Mouse (Mus musculus) bone marrow, adult 2 months (tissue): Measurements from ENCODE around the gene Samhd1. TPM values are rescaled to one million over a fixed set of nuclear protein-coding genes. Genes with fewer than 3 reads are reported as not detected.

ENCODE experiments used
- H3K27ac ChIP-seq: fragments of 200-500 bp; 2 replicates; pipeline ENCODE4 v1.5.1; 2012; ENCODE audit warnings: low read depth, mild to moderate bottlenecking, control low read depth, inconsistent platforms, low read length; ENCODE audit not compliant: control insufficient read depth, poor library complexity, insufficient read depth
- H3K4me1 ChIP-seq: fragments of 200-500 bp; 2 replicates; pipeline ENCODE4 v1.6.1; 2011; ENCODE audit warnings: low read length; ENCODE audit not compliant: control insufficient read depth, insufficient read depth
- H3K4me3 ChIP-seq: fragments of 200-500 bp; replicated peaks from 2 replicates; pipeline ENCODE3; 2011; ENCODE audit warnings: mild to moderate bottlenecking, low read depth, low read length, control low read depth; ENCODE audit not compliant: control insufficient read depth
- CTCF ChIP-seq: fragments of 200-500 bp; IDR thresholded peaks from 2 replicates; pipeline ENCODE4 v1.5.1; 2011; ENCODE audit warnings: low read length, control low read depth; ENCODE audit not compliant: control insufficient read depth, insufficient read depth
- POLR2A ChIP-seq: fragments of 200-500 bp; IDR thresholded peaks from 2 replicates; pipeline ENCODE4 v1.6.1; 2011; ENCODE audit warnings: low read depth, mild to moderate bottlenecking, control low read depth, low read length, borderline replicate concordance; ENCODE audit not compliant: control insufficient read depth
- WGBS: fragments of 180-500 bp; shearing (Covaris S2); methylation state at CpG from one replicate; pipeline ENCODE4 v1.1.7; 2018; 5-methylcytosine and 5-hydroxymethylcytosine counted together
- polyA plus RNA-seq: library from polyadenylated mRNA; stranded (reverse); fragments of >200 nt; gene quantifications from 2 replicates; pipeline ENCODE4 v1.2.4, GENCODE M21; 2011; ENCODE audit warnings: low replicate concordance; ENCODE audit not compliant: missing spikeins, insufficient read depth, insufficient read length

Samhd1 gene
- polyA plus RNA-seq, 1 experiment, result 113 TPM

DNA sequence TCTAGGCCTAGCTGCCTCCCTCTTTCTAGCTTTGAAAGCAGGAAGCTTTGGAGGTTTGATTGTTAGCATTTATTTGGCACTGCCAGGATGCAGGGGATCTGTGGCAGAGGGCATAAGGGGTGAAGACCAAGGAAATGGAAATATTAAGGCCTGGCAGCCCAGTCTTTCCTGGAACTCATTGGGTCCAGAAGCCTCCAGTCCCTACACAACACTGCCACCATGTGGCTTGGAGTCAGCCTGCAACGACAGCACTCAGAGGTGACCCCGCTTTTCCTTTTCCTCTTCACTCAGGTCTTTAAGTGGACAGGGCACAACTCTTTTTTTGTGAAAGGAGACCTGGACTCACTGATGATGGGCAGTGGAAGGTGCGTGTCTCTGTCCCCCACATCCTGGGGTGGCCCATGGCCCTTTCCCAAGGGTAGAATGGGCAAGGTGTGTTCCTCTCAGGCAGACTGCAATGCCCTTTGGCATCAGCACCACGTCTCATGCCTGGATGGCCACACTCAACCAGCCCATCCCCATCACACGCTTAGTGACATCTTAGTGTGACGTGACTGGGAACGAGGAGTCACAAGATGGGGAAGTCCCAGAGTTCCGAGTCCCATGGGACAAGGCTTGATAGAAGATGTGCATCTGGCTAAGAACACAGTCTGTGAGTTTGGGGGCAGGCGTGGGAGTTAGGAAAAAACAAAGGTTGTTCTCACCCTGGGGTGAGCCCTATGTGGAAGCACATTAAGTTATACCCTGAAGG lies 39.9 kb downstream of the Samhd1 start:
- no peak overlapping the region for H3K4me3 ChIP-seq
- WGBS, result 60% methylated on average over 9 of the region's 9 CpGs
- no peaks in the 10 kb centered on the region for H3K4me1 ChIP-seq
- no peak overlapping the region for H3K27ac ChIP-seq
- peak; percentile 87 for TF ChIP-seq CTCF
- no peak for TF ChIP-seq POLR2A

DNA sequence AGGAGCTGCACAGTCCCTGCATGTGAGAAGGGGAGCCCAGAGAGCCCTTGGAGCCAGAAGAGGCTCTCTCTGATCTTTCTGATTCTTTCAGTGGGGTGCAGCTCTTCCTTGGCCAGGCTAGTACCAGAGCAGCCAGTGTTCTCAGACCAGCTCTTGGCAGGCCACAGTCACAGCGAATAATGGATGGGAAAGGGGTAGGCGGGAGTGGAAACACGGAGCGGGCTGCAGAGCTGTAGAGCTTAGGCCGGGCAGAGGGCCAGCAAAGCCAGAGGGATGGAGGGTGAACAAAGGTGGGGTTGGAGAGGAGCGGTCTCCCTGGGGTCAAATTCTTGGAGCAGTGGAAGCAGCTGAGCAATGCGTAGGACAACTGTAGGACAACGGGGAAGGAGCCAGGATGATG lies 43.0 kb downstream of the Samhd1 start:
- TF ChIP-seq CTCF, result no peak
- TF ChIP-seq POLR2A, result no peak
- WGBS, result 83% methylated on average over 8 of the region's 8 CpGs
- Histone ChIP-seq H3K27ac (no peak overlapping the region), H3K4me3 (no peak overlapping the region), H3K4me1 (no peaks in the 10 kb centered on the region)

DNA sequence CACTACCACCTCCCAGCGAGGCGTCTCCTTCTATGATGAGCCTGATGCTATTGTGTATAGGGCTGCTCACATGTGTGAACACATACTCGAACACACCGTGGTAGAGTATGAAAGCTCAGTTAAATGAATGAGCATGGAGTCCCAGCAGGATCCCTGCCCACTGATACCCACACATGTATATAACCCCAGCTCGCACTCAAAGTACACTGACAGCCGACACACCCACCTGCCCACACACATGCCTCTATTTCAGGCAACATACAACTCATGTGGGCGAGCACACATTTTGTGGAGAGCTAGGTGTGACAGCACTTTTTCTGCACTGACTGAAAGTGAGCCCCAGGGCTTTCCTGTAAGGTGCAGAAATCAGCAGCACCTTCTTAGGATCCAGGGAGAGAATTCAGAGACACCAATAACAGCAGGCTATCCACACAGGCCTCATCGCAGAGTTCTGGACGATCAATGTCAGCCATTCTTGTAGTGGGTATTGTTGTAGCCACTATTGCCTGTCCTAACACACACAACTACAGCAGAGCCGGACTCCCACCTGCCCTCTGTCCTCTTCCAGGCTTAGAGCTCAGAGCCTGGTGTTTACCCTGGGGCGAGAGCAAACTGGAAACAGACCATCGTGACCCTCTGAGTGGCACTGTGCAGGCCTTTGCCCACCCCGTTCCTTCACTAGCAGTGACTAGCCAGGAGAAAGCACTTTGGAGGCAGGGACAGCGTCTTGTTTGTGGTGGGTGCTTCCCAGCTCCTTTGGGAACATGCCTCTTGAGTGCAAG lies 47.3 kb downstream of the Samhd1 start:
- Histone ChIP-seq H3K27ac (no peak overlapping the region), H3K4me1 (no peaks in the 10 kb centered on the region), H3K4me3 (no peak overlapping the region)
- TF ChIP-seq POLR2A, result no peak
- TF ChIP-seq CTCF, result no peak
- WGBS, result 84% methylated on average over 14 of the region's 14 CpGs

DNA sequence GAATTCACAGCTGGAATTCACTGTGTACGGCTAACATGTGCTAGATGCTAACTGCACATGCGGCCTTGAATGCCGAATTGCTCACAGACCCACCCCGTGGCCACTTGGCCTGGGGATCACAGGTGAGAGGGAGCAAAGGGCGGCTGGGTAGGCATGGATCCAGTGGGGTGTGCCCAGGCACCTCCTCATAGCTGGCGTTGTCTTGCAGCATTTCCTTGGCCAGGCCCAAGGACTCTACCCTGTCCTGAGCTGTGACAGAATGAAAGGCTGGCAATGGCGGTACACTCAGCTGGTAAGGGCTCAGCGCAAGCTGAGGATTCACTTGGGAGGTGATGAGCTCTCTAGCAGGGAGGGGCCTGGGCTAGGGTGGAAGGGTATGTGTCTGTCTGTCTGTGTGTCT lies 48.3 kb downstream of the Samhd1 start, which contains the start of gene Tldc2:
Gene Tldc2 (plus strand): TSS at position 260 of the 400 bp plus-strand sequence.
- Histone ChIP-seq H3K4me1 (no peaks in the 10 kb centered on the region), H3K27ac (no peak within 1 kb of the TSS), H3K4me3 (no peak within 1 kb of the TSS)
- WGBS, result 80% methylated on average over 8 of the region's 8 CpGs
- TF ChIP-seq CTCF (no peak), POLR2A (no peak)

DNA sequence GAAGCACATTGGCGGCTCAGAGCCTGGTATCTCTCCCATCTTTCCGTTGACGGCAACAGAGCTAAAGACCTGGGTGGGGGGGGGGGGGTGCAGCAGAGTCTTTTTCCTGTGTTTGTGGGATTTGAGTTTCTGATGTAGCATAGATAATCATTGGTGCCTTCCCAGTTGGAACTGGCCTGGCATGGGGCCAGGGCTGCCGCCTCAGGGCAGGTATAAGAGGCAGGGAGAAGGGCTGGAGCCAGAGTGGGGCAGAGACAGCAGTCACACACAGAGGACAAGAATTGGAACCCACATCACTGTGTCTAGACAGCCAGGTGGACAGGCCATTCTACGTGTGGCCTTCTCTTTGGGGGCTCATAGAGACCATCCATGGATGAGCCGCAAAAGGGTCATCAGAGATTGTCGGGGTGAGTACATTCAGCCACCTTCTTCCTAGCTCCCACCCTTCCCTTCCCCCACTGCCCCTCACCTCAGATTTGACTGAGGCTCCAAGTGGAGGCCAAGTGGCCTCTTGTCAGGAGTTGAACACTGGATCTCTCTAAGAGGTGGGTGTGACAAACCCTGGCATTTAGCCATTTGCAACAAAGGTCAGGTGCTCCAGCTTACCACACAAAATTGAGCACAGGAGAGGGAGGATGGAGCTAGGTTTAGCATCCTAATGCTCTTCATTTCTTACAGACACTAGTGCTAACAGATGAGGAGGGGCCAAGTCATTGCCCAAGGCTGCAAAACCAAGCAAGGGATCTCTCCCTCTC lies 50.1 kb downstream of the Samhd1 start:
- H3K4me1 ChIP-seq, result no peaks in the 10 kb centered on the region
- no peak for TF ChIP-seq POLR2A
- TF ChIP-seq CTCF, result no peak
- WGBS, result 68% methylated on average over 7 of the region's 7 CpGs

DNA sequence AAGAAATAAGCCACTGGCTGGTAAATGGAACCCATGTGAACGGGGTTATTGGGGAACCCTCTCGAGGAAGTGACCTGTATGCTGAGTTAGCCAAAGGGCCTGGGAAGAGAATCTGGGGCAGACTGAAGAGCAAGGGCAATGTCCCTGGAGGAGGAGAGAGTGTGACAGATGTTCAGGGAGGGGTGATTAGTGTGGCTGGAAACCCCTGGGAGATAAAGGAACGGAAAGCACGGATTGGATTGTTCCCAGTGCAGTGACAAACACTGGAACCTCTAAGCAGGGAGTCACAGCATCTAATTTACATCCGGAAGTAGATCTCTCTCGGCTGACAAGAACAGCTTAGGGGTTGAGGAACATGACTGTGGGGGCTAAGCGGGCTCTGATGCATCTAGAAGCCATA lies 53.1 kb downstream of the Samhd1 start:
- H3K4me3 ChIP-seq, result no peak overlapping the region
- no peak for TF ChIP-seq POLR2A
- TF ChIP-seq CTCF, result no peak
- no peaks in the 10 kb centered on the region for H3K4me1 ChIP-seq
- H3K27ac ChIP-seq, result no peak overlapping the region
- 50% methylated on average over 7 of the region's 7 CpGs for WGBS

More for the DNA sequence above, 50.1 kb downstream of the Samhd1 start:
- no peak overlapping the region for H3K4me3 ChIP-seq
- no peak overlapping the region for H3K27ac ChIP-seq

DNA sequence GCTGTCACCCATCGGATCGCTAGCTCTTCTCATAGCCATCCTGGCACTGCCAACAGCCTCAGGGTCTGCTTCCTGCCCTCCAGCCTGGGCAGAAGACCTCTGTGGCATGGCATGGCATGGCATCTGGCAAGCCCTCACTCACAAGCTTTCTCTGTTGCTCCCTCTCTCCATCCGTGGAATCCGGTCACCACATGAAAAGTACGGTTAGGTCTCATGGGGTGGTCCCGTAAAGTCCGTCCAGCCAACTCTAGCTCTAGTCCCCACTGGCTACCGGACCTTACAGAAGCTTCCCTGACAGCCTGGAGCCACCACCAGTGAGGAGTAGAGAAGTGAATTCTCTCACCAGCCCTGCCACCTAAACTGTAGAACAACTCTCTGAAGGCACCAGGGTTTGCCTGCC lies 53.7 kb downstream of the Samhd1 start:
- H3K4me1 ChIP-seq, result no peaks in the 10 kb centered on the region
- WGBS, result 92% methylated on average over 8 of the region's 8 CpGs
- H3K4me3 ChIP-seq, result no peak overlapping the region
- TF ChIP-seq POLR2A (no peak), CTCF (no peak)
- no peak overlapping the region for H3K27ac ChIP-seq

DNA sequence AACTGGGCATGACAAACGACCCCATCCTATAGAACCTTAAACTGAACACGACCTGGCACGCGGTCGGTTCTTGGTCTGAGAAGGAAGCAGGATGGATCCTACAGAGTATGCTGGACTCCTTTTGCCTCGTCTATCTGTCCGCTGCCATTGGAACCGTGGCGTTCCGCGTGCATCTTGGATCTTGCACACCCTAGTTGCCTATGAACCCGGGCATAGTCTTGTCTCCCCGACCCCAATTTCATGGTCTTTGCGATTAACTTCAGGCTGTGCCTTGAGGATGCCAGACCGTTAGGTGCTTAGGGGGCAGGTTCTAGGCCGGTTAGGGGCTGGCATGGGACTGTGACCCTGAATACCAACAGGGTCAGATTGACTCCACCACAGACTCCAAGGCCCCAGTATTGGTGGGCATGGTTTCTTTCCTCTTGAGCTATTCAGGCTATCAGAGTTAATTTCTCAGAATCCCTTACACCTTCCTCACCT lies 55.3 kb downstream of the Samhd1 start:
- WGBS, result 30% methylated on average over 16 of the region's 16 CpGs
- Histone ChIP-seq H3K4me3 (no peak overlapping the region), H3K4me1 (no peaks in the 10 kb centered on the region), H3K27ac (no peak overlapping the region)
- TF ChIP-seq CTCF (no peak), POLR2A (no peak)
